Comparison of ENCODE assay signal across 13 mouse cellular contexts in genomic region chr16:47525857-47526256, GRCm38 (mm10).
"Had no signal": no experiment of that assay in that cellular context is flagged by ENCODE, and none has a peak within 500 bp of the region (broad histone marks: within the 10 kb centered on the region; RNA-seq: fewer than 3 reads in every experiment).

No protein-coding gene starts in this region.

- ATAC-seq: intestine, embryonic 16.5 days had no signal

- DNase-seq: kidney, adult 18-20 months; kidney, adult 9 months; kidney, postnatal 14 days; kidney, postnatal 4 days; layer of hippocampus, adult 9-11 months; liver, embryonic 13.5 days; lung, adult 2 months; lung, postnatal 14 days; lung, postnatal 4 days; midbrain, embryonic 14.5 days; right cerebral cortex, postnatal 4 days; thymus, postnatal 25 days had no signal
